Mouse (Mus musculus) forebrain, embryonic 13.5 days (tissue): ENCODE data around the gene Krt19. TPM values are rescaled to one million over a fixed set of nuclear protein-coding genes. Genes with fewer than 3 reads are reported as not detected.
A peak's percentile ranks its signal among the peaks of the same experiment; 100 is the strongest.

ENCODE experiments used
- ATAC-seq: fragments of 200-750 bp; cut with Nextera tagmentation; 2 replicates; pipeline ENCODE4 v1.8.0; 2017
- H3K27ac ChIP-seq: fragments of 300-500 bp; sonication (generic); 2 replicates; pipeline ENCODE4 v1.5.1; 2015; ENCODE audit warnings: inconsistent platforms, mild to moderate bottlenecking, moderate library complexity
- H3K27me3 ChIP-seq: fragments of 300-500 bp; sonication (generic); 2 replicates; pipeline ENCODE4 v1.6.1; 2015; ENCODE audit warnings: mild to moderate bottlenecking, inconsistent platforms
- H3K36me3 ChIP-seq: fragments of 300-500 bp; sonication (generic); 2 replicates; pipeline ENCODE4 v1.6.1; 2015; ENCODE audit warnings: mild to moderate bottlenecking, inconsistent platforms; ENCODE audit not compliant: poor library complexity, severe bottlenecking
- H3K4me1 ChIP-seq: fragments of 300-500 bp; sonication (generic); 2 replicates; pipeline ENCODE4 v1.6.1; 2015; ENCODE audit warnings: inconsistent platforms
- H3K4me2 ChIP-seq: fragments of 300-500 bp; sonication (generic); 2 replicates; pipeline ENCODE4 v1.6.1; 2015; ENCODE audit warnings: inconsistent platforms, mild to moderate bottlenecking, moderate library complexity
- H3K4me3 ChIP-seq: fragments of 300-500 bp; sonication (generic); 2 replicates; pipeline ENCODE4 v1.5.1; 2015; ENCODE audit warnings: mild to moderate bottlenecking, inconsistent platforms
- H3K9ac ChIP-seq: fragments of 300-500 bp; sonication (generic); 2 replicates; pipeline ENCODE4 v1.6.1; 2015; ENCODE audit warnings: mild to moderate bottlenecking, inconsistent platforms
- H3K9me3 ChIP-seq: fragments of 300-500 bp; sonication (generic); replicated peaks from 2 replicates; pipeline ENCODE4 v1.6.1; 2016; ENCODE audit warnings: inconsistent platforms
- WGBS: fragments of 180-500 bp; shearing (Covaris S2); methylation state at CpG from one replicate; pipeline ENCODE4 v1.1.7; 2015; 5-methylcytosine and 5-hydroxymethylcytosine counted together
- polyA plus RNA-seq: library from polyadenylated mRNA; unstranded; fragments of >200 nt; fragmentation: Nextera tagmentation; extraction: Ambion mirVana; gene quantifications from 2 replicates; pipeline ENCODE4 v1.2.1, GENCODE M21; 2015

Gene Krt19
- 0.23 and 0.49 TPM in 2 replicates for polyA plus RNA-seq

GRCm38 (mm10) chr11:100148615-100149330 is at the start of gene Krt19:
TSS of gene Krt19 (minus strand) at chr11:100148665.
- Histone ChIP-seq H3K36me3 (no peaks in the 10 kb centered on the region), H3K9ac (no peak within 1 kb of the TSS), H3K4me2 (no peak within 1 kb of the TSS), H3K27me3 (peaks cover 38% of the 10 kb centered on the region), H3K4me1 (0 out of 2 replicates have a peak, but pooled peaks cover 10% of the 10 kb centered on the region), H3K27ac (no peak within 1 kb of the TSS), H3K9me3 (no peaks in the 10 kb centered on the region), H3K4me3 (no peak within 1 kb of the TSS)
- WGBS = 50% methylated on average over 9 of the region's 9 CpGs
- ATAC-seq = no peak

- H3K4me1 ChIP-seq = no peaks in the 10 kb centered on the region
- H3K4me3 ChIP-seq = no peak within 1 kb of the TSS
- H3K27me3 ChIP-seq = no peaks in the 10 kb centered on the region
- no peak within 1 kb of the TSS for H3K9ac ChIP-seq
- no peak within 1 kb of the TSS for H3K4me2 ChIP-seq
- H3K9me3 ChIP-seq = no peaks in the 10 kb centered on the region
- no peak for ATAC-seq
- 80% methylated on average over 9 of the region's 9 CpGs for WGBS
- no peaks in the 10 kb centered on the region for H3K36me3 ChIP-seq
- H3K27ac ChIP-seq = no peak within 1 kb of the TSS
Measured at GRCm38 (mm10) chr11:100192992-100193391, 44.5 kb upstream of the Krt19 start, which contains the start of gene Krt9. TSS of gene Krt9 (minus strand) at chr11:100193246.

- WGBS = 91% methylated on average over 3 of the region's 3 CpGs
- H3K36me3 ChIP-seq = no peaks in the 10 kb centered on the region
Measured at GRCm38 (mm10) chr11:100191820-100192219, 43.4 kb upstream of the Krt19 start.

GRCm38 (mm10) chr11:100186736-100187135 is 38.3 kb upstream of the Krt19 start:
- Histone ChIP-seq H3K36me3 (no peaks in the 10 kb centered on the region), H3K9ac (no peak overlapping the region), H3K4me1 (no peaks in the 10 kb centered on the region), H3K27ac (no peak overlapping the region), H3K4me3 (no peak overlapping the region), H3K9me3 (no peaks in the 10 kb centered on the region), H3K27me3 (no peaks in the 10 kb centered on the region), H3K4me2 (no peak overlapping the region)
- WGBS = 87% methylated on average over 8 of the region's 8 CpGs
- no peak for ATAC-seq

More at GRCm38 (mm10) chr11:100191820-100192219, 43.4 kb upstream of the Krt19 start:
- H3K4me2 ChIP-seq = no peak overlapping the region
- no peaks in the 10 kb centered on the region for H3K27me3 ChIP-seq
- no peak overlapping the region for H3K4me3 ChIP-seq
- no peaks in the 10 kb centered on the region for H3K9me3 ChIP-seq
- H3K9ac ChIP-seq = no peak overlapping the region
- no peaks in the 10 kb centered on the region for H3K4me1 ChIP-seq
- no peak for ATAC-seq
- H3K27ac ChIP-seq = no peak overlapping the region

DNA sequence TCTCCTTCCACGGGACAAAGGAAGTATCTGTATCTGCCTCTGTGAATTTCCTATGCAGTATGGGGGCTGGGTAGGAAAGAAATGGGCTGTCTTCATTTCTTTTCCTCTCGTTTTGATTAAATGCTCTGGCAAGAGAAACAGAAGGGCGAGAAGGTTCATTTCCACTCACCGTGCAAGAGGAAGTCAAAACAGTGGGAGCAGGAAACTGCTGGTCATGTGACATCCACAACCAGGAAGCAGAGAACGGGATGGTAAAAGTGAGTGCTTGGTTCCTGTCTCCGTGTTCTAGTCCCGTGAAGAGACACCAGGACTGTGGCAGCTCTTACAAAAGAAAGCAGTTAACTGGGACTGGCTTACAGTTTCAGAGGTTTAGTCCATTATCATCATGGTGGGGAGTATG is 33.3 kb upstream of the Krt19 start:
- Histone ChIP-seq H3K9me3 (no peaks in the 10 kb centered on the region), H3K27me3 (no peaks in the 10 kb centered on the region), H3K4me3 (no peak overlapping the region), H3K36me3 (no peaks in the 10 kb centered on the region), H3K4me2 (no peak overlapping the region), H3K4me1 (no peaks in the 10 kb centered on the region), H3K27ac (no peak overlapping the region), H3K9ac (no peak overlapping the region)
- ATAC-seq = no peak
- 84% methylated on average over 7 of the region's 7 CpGs for WGBS

GRCm38 (mm10) chr11:100179260-100179659 is 30.8 kb upstream of the Krt19 start:
- 89% methylated on average over 3 of the region's 3 CpGs for WGBS
- Histone ChIP-seq H3K27me3 (no peaks in the 10 kb centered on the region), H3K9me3 (no peaks in the 10 kb centered on the region), H3K4me1 (no peaks in the 10 kb centered on the region), H3K4me3 (no peak overlapping the region), H3K4me2 (no peak overlapping the region), H3K27ac (no peak overlapping the region), H3K36me3 (no peaks in the 10 kb centered on the region), H3K9ac (no peak overlapping the region)
- no peak for ATAC-seq

GRCm38 (mm10) chr11:100178307-100178706 is 29.8 kb upstream of the Krt19 start:
- Histone ChIP-seq H3K36me3 (no peaks in the 10 kb centered on the region), H3K4me1 (no peaks in the 10 kb centered on the region), H3K9ac (no peak overlapping the region), H3K4me2 (no peak overlapping the region), H3K27me3 (no peaks in the 10 kb centered on the region), H3K27ac (no peak overlapping the region), H3K9me3 (no peaks in the 10 kb centered on the region), H3K4me3 (no peak overlapping the region)
- WGBS = 77% methylated on average over 5 of the region's 5 CpGs
- ATAC-seq = no peak

GRCm38 (mm10) chr11:100176791-100177190 is 28.3 kb upstream of the Krt19 start:
- Histone ChIP-seq H3K9me3 (no peaks in the 10 kb centered on the region), H3K4me3 (no peak overlapping the region), H3K4me2 (no peak overlapping the region), H3K36me3 (no peaks in the 10 kb centered on the region), H3K27ac (no peak overlapping the region), H3K9ac (no peak overlapping the region), H3K27me3 (no peaks in the 10 kb centered on the region), H3K4me1 (no peaks in the 10 kb centered on the region)
- ATAC-seq = no peak
- WGBS = 91% methylated on average over 9 of the region's 9 CpGs

- 29% methylated on average over 14 of the region's 14 CpGs for WGBS
- Histone ChIP-seq H3K4me1 (no peaks in the 10 kb centered on the region), H3K27ac (no peak overlapping the region), H3K27me3 (no peaks in the 10 kb centered on the region), H3K4me2 (no peak overlapping the region), H3K9ac (no peak overlapping the region), H3K4me3 (no peak overlapping the region), H3K9me3 (no peaks in the 10 kb centered on the region), H3K36me3 (no peaks in the 10 kb centered on the region)
- ATAC-seq = peak; percentile 53; the same call in 1 of the 2 replicates
Measured at GRCm38 (mm10) chr11:100168765-100169762, 20.6 kb upstream of the Krt19 start.

- Histone ChIP-seq H3K27ac (no peak overlapping the region), H3K9me3 (no peaks in the 10 kb centered on the region), H3K4me3 (no peak overlapping the region), H3K36me3 (no peaks in the 10 kb centered on the region), H3K4me1 (no peaks in the 10 kb centered on the region), H3K4me2 (no peak overlapping the region), H3K9ac (no peak overlapping the region), H3K27me3 (no peaks in the 10 kb centered on the region)
- WGBS = 80% methylated on average over 8 of the region's 8 CpGs
- no peak for ATAC-seq
Measured at GRCm38 (mm10) chr11:100168071-100168470, 19.6 kb upstream of the Krt19 start.

DNA sequence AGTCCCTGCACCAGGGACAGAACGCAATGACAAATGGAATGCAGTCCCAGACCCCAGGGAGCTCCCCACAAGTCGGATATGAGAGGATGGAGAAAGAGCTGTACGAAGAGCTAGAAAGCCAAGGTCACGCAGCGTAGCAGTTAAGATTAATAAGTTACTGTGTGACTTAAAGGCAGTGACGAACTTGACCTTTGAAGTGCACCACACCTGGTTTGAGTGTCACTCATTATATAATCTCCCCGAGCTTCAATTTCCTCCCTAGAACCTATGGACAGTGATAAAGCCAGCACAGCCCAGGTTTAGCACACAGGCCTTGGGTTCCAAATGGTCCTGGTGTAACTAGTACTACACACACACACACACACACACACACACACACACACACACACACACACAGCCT is 15.9 kb upstream of the Krt19 start:
- no peak overlapping the region for H3K4me3 ChIP-seq
- 68% methylated on average over 7 of the region's 7 CpGs for WGBS
- no peaks in the 10 kb centered on the region for H3K4me1 ChIP-seq
- H3K27me3 ChIP-seq = no peaks in the 10 kb centered on the region
- no peak for ATAC-seq
- no peak overlapping the region for H3K9ac ChIP-seq
- H3K36me3 ChIP-seq = no peaks in the 10 kb centered on the region
- H3K4me2 ChIP-seq = no peak overlapping the region
- H3K27ac ChIP-seq = no peak overlapping the region
- H3K9me3 ChIP-seq = no peaks in the 10 kb centered on the region

DNA sequence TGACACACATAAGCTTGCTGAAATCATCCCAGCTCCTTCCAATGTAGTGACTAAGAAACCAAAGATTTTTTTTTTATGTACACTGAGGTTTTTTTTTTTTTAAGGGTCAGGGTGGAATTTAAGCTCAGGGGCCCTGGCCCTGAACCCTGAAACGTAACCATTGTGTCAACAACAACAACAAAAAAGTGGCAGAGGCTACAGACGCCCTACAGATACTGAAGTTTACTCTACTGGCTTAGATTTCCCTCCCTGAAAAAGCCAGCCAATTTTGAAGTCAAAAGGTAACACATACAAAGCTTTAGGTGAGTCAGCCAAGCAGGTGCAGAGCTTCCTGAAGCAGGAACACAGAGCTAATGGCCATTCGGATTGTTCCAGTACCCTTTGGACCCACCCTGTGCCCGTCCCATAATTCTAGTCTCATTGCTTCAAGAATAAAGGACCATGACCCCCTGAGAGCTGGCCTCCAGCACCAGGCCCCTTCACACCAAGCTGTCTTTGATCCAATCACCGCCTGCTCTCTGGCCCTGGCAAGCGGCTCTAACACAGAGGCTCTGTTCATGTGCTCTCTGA is 9.5 kb upstream of the Krt19 start:
- Histone ChIP-seq H3K27ac (no peak overlapping the region), H3K9me3 (no peaks in the 10 kb centered on the region), H3K36me3 (no peaks in the 10 kb centered on the region), H3K4me2 (no peak overlapping the region), H3K4me1 (no peaks in the 10 kb centered on the region), H3K9ac (no peak overlapping the region), H3K4me3 (no peak overlapping the region), H3K27me3 (no peaks in the 10 kb centered on the region)
- ATAC-seq = no peak
- WGBS = 64% methylated on average over 6 of the region's 6 CpGs
